Mouse (Mus musculus) midbrain, embryonic 11.5 days (tissue): ENCODE measurements around the gene 9230102O04Rik. TPM values are rescaled to one million over a fixed set of nuclear protein-coding genes. Genes with fewer than 3 reads are reported as not detected.
A peak's percentile ranks its signal among the peaks of the same experiment; 100 is the strongest.

Experiments
- ATAC-seq: fragments of 200-750 bp; cut with Nextera tagmentation; 2 replicates; pipeline ENCODE4 v1.8.0; 2017; ENCODE audit warnings: moderate TSS enrichment, moderate library complexity; ENCODE audit not compliant: low FRiP score
- DNase-seq: peaks from one replicate; pipeline ENCODE4 v3.0.0; 2015; ENCODE audit warnings: low spot score; ENCODE audit errors: missing footprints
- H3K27ac ChIP-seq: fragments of 300-500 bp; sonication (generic); 2 replicates; pipeline ENCODE4 v1.5.1; 2014; ENCODE audit warnings: low read depth, low read length
- H3K27me3 ChIP-seq: fragments of 300-500 bp; sonication (generic); 2 replicates; pipeline ENCODE4 v1.6.1; 2014; ENCODE audit warnings: mild to moderate bottlenecking, low read length, moderate library complexity, mixed read lengths; ENCODE audit not compliant: control insufficient read depth, insufficient read depth
- H3K36me3 ChIP-seq: fragments of 300-500 bp; sonication (generic); 2 replicates; pipeline ENCODE4 v1.6.1; 2014; ENCODE audit warnings: mild to moderate bottlenecking, low read length, moderate library complexity, mixed read lengths; ENCODE audit not compliant: control insufficient read depth, insufficient read depth
- H3K4me1 ChIP-seq: fragments of 300-500 bp; sonication (generic); 2 replicates; pipeline ENCODE4 v1.6.1; 2014; ENCODE audit warnings: low read length; ENCODE audit not compliant: control insufficient read depth, insufficient read depth
- H3K4me2 ChIP-seq: fragments of 300-500 bp; sonication (generic); 2 replicates; pipeline ENCODE4 v1.6.1; 2014; ENCODE audit warnings: mild to moderate bottlenecking, moderate library complexity
- H3K4me3 ChIP-seq: fragments of 300-500 bp; sonication (generic); 2 replicates; pipeline ENCODE4 v1.5.1; 2014; ENCODE audit warnings: low read depth, low read length
- H3K9ac ChIP-seq: fragments of 300-500 bp; sonication (generic); 2 replicates; pipeline ENCODE4 v1.6.1; 2014; ENCODE audit warnings: low read length
- H3K9me3 ChIP-seq: fragments of 300-500 bp; sonication (generic); 2 replicates; pipeline ENCODE4 v1.6.1; 2016; ENCODE audit warnings: low read length; ENCODE audit not compliant: control insufficient read depth
- WGBS: fragments of 180-500 bp; shearing (Covaris S2); extraction: QIAGEN DNeasy Blood & Tissue Kit; methylation state at CpG from one replicate; pipeline ENCODE4 v1.1.7; 2014; 5-methylcytosine and 5-hydroxymethylcytosine counted together
- polyA plus RNA-seq: library from polyadenylated mRNA; unstranded; fragments of >200 nt; fragmentation: Nextera tagmentation; extraction: Ambion mirVana; gene quantifications from 2 replicates; pipeline ENCODE4 v1.2.1, GENCODE M21; 2014

9230102O04Rik gene
- 1.4 and 1.6 TPM in 2 replicates for polyA plus RNA-seq

GRCm38 (mm10) chr2:9888913-9889650 lies at the start of gene 9230102O04Rik:
9230102O04Rik (minus strand) TSS chr2:9889540.
- WGBS, result under 1% methylated on average over 30 of the region's 30 CpGs
- no peak within 1 kb of the TSS for H3K9ac ChIP-seq
- DNase-seq (peak; percentile 95), ATAC-seq (peak; percentile 78)
- H3K9me3 ChIP-seq, result no peaks in the 10 kb centered on the region
- H3K4me1 ChIP-seq, result peaks cover 4% of the 10 kb centered on the region; the same call in 1 of the 2 replicates
- H3K36me3 ChIP-seq, result no peaks in the 10 kb centered on the region
- peaks cover 89% of the 10 kb centered on the region for H3K27me3 ChIP-seq
- peak within 1 kb of the TSS; percentile 32 for H3K4me2 ChIP-seq
- peak within 1 kb of the TSS; percentile 13 for H3K4me3 ChIP-seq
- no peak within 1 kb of the TSS for H3K27ac ChIP-seq

- ATAC-seq, result peak; percentile 63; the same call in 1 of the 2 replicates
- 17% methylated on average over 1 of the region's 1 CpGs for WGBS
- Histone ChIP-seq H3K9me3 (no peaks in the 10 kb centered on the region), H3K36me3 (no peaks in the 10 kb centered on the region), H3K9ac (no peak overlapping the region), H3K27ac (no peak overlapping the region), H3K4me3 (no peak overlapping the region), H3K27me3 (no peaks in the 10 kb centered on the region), H3K4me1 (no peaks in the 10 kb centered on the region), H3K4me2 (no peak overlapping the region)
- no peak for DNase-seq
These were observed 46.6 kb upstream of the 9230102O04Rik start for GRCm38 (mm10) chr2:9935965-9936364.

DNA sequence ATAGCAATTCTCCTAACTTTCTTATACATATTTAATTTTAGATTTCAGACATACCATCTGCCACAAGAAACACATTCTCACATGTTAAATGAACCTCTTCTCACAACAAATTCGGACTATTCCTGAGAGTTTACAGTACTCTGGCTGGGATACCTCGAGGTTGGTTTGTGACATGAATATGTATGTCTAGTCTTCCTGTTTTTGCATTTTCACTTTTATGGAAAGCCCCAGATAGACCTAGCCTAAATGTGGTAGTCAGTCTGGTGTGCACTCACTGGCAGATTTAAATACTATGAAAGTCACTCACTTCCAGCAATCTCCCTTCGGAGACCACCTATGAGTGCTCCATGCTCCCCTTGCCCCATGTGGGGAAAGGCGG lies 37.6 kb upstream of the 9230102O04Rik start:
- H3K9ac ChIP-seq, result no peak overlapping the region
- no peak overlapping the region for H3K4me3 ChIP-seq
- H3K9me3 ChIP-seq, result no peaks in the 10 kb centered on the region
- DNase-seq, result no peak
- WGBS, result 79% methylated on average over 4 of the region's 4 CpGs
- H3K4me1 ChIP-seq, result no peaks in the 10 kb centered on the region
- H3K4me2 ChIP-seq, result no peak overlapping the region
- H3K27ac ChIP-seq, result no peak overlapping the region
- H3K27me3 ChIP-seq, result no peaks in the 10 kb centered on the region
- no peaks in the 10 kb centered on the region for H3K36me3 ChIP-seq
- ATAC-seq, result 0 out of 2 replicates have a peak, but pooled peaks have one; percentile 9

GRCm38 (mm10) chr2:9926194-9926904 lies 37.0 kb upstream of the 9230102O04Rik start:
- no peak overlapping the region for H3K27ac ChIP-seq
- no peak overlapping the region for H3K9ac ChIP-seq
- no peak overlapping the region for H3K4me3 ChIP-seq
- DNase-seq (no peak), ATAC-seq (no peak)
- no peak overlapping the region for H3K4me2 ChIP-seq
- no peaks in the 10 kb centered on the region for H3K36me3 ChIP-seq
- 49% methylated on average over 7 of the region's 7 CpGs for WGBS
- H3K9me3 ChIP-seq, result no peaks in the 10 kb centered on the region
- H3K4me1 ChIP-seq, result no peaks in the 10 kb centered on the region
- H3K27me3 ChIP-seq, result no peaks in the 10 kb centered on the region

- Histone ChIP-seq H3K36me3 (peaks cover 3% of the 10 kb centered on the region; the same call in 1 of the 2 replicates), H3K27ac (no peak overlapping the region), H3K4me1 (no peaks in the 10 kb centered on the region), H3K9me3 (no peaks in the 10 kb centered on the region), H3K4me3 (no peak overlapping the region), H3K27me3 (no peaks in the 10 kb centered on the region), H3K9ac (no peak overlapping the region), H3K4me2 (no peak overlapping the region)
- DNase-seq (no peak), ATAC-seq (no peak)
- 93% methylated on average over 17 of the region's 17 CpGs for WGBS
These were observed 29.5 kb upstream of the 9230102O04Rik start for GRCm38 (mm10) chr2:9918691-9919471.

DNA sequence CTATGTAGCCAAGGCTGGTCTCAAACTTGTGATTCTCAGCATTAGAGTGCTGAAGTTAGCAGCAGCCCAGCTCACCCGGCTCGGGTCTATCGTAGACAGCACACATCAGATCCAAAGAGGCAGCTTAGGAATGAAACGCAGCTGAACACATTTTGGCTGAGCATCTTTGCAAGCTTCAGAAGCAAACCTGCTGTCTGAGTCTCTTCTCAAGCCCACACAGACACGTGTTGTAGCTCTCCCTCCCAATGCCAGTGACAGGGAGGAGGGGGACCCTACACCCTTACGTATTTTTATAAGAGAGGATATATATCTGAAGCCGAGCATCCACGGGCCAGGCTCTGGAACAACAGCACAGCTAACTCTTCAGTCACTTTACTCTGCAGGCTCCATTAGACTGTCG lies 28.3 kb upstream of the 9230102O04Rik start:
- H3K9me3 ChIP-seq, result no peaks in the 10 kb centered on the region
- no peak for DNase-seq
- no peak overlapping the region for H3K27ac ChIP-seq
- H3K4me2 ChIP-seq, result no peak overlapping the region
- no peak overlapping the region for H3K9ac ChIP-seq
- no peaks in the 10 kb centered on the region for H3K4me1 ChIP-seq
- H3K36me3 ChIP-seq, result peaks cover 3% of the 10 kb centered on the region; the same call in 1 of the 2 replicates
- no peaks in the 10 kb centered on the region for H3K27me3 ChIP-seq
- ATAC-seq, result no peak
- no peak overlapping the region for H3K4me3 ChIP-seq
- WGBS, result 91% methylated on average over 9 of the region's 9 CpGs

DNA sequence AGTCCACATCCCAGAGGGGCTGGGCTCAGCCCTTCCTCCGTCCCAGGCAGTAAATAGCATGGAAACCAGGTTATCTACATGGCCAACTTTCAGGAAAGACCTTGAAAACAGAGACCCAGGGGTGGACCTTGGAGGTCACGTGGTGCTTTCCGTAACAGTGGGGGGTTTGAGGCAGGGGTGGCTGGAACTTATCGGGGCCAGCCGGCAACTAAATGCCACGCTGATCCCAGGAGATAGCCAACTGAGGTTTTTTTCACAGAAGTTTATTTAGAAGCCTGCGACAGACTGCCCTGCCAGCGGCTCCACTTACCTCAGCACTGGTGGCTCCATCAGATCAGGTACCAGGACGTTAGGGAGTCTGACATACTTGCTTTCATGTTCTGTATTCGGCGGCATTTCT lies 16.7 kb upstream of the 9230102O04Rik start:
- no peaks in the 10 kb centered on the region for H3K4me1 ChIP-seq
- peak; percentile 86 for DNase-seq
- H3K4me3 ChIP-seq, result no peak overlapping the region

GRCm38 (mm10) chr2:9903854-9904560 lies 14.7 kb upstream of the 9230102O04Rik start:
- Histone ChIP-seq H3K27me3 (no peaks in the 10 kb centered on the region; the same call in 1 of the 2 replicates), H3K9me3 (no peaks in the 10 kb centered on the region), H3K4me3 (no peak overlapping the region), H3K9ac (no peak overlapping the region), H3K4me2 (no peak overlapping the region), H3K36me3 (no peaks in the 10 kb centered on the region), H3K27ac (no peak overlapping the region), H3K4me1 (no peaks in the 10 kb centered on the region)
- DNase-seq, result no peak
- ATAC-seq, result no peak
- 78% methylated on average over 14 of the region's 14 CpGs for WGBS

More for the DNA sequence above, 16.7 kb upstream of the 9230102O04Rik start:
- no peak overlapping the region for H3K27ac ChIP-seq
- H3K4me2 ChIP-seq, result no peak overlapping the region; the same call in 1 of the 2 replicates
- no peak for ATAC-seq
- no peaks in the 10 kb centered on the region for H3K9me3 ChIP-seq
- H3K27me3 ChIP-seq, result no peaks in the 10 kb centered on the region
- no peaks in the 10 kb centered on the region for H3K36me3 ChIP-seq
- no peak overlapping the region for H3K9ac ChIP-seq
- WGBS, result 14% methylated on average over 11 of the region's 11 CpGs
